Mouse (Mus musculus) neutrophil, adult 59 days (primary cell): ENCODE results near the gene Rabggtb. TPM values are rescaled to one million over a fixed set of nuclear protein-coding genes. Genes with fewer than 3 reads are reported as not detected.

Source experiments
- total RNA-seq, 2 experiments: library from RNA; stranded (reverse); gene quantifications; 1 replicate in 1 of 2; 2 replicates in 1 of 2; pipeline ENCODE4 v1.2.4; 2023

The Rabggtb gene
- 10 to 100 TPM; 25.1 to 27.2 TPM for total RNA-seq

DNA sequence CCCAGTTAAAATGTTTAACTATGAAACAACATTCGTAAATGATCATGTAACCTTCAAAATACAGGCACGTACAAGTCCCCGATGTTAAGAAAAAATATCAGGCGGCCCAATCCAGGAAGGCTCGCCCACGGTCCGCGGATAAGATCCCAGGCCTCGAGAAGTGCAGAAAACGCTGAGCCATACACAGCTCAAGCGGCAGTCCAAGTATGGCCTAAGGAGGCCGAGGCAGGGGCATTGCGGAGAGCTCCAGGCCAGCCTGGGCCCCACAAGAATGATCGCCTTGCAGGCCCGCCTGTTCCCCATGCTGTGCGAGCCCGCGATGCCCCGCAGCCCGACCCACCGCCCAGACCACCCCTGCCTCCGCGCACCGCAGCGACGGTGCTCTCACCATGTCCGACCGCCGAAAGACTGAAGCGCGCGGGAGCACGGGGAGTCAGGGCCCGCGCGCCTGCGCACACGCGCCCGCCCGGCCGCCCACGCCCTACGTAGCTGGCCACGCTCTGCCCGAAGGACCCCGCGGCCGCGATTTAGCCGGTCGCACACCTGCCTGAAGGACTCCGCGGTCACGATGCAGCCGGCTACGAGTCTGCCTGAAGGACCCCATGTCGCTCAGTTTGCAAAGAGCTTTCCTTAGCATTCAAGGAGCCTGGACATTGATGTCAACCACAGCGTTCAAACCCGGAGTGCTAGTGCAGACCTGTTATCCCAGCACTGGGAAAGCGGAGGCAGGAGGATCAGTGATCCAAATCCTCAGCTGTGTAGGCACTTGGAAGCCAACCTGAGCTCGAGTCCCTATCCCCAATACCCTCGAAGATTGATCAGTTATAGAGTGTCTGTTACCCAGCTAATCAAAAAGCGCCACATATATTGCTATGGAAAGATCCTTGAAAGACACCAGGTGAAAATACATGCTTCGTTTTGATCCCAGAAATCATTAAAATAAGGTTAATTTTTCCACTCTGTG, at the start of gene Rabggtb:
TSS of gene Rabggtb (minus strand) at position 464 of the 964 bp plus-strand sequence.

DNA sequence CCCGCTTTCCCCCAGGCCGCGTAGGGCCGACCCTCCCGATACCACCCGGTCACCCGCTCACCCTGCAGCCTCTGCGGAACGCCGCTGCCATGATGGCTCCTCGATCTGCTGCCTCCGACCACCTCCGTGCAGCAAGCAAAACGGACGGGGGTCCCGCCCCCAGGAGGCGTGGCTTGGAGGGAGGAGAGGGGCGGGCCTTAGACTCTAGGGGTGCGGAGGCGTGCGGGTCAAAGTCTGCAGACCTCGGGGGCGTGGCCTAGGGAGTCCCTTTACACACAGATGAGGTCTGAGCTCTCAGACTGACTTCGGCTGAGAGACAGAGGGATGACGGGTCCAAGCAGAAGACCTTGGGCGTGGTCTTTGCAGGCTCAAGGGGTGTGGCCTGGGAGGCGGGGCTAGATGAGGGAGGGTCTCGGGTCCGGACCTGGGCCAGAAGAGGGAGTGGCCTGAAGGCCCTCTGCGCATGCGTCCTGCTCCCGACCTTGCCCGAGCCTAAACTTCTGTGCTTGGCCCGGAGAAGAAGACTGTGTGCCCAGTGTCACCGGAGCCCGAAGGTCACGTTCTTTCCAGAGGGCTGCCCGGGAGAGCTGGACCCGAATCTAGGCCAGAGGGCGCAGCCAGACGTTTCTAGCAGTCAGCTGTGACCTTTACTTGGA, 31.7 kb upstream of the Rabggtb start, which contains the start of gene Acadm:
TSS of gene Acadm (minus strand) at position 298 of the 656 bp plus-strand sequence.

DNA sequence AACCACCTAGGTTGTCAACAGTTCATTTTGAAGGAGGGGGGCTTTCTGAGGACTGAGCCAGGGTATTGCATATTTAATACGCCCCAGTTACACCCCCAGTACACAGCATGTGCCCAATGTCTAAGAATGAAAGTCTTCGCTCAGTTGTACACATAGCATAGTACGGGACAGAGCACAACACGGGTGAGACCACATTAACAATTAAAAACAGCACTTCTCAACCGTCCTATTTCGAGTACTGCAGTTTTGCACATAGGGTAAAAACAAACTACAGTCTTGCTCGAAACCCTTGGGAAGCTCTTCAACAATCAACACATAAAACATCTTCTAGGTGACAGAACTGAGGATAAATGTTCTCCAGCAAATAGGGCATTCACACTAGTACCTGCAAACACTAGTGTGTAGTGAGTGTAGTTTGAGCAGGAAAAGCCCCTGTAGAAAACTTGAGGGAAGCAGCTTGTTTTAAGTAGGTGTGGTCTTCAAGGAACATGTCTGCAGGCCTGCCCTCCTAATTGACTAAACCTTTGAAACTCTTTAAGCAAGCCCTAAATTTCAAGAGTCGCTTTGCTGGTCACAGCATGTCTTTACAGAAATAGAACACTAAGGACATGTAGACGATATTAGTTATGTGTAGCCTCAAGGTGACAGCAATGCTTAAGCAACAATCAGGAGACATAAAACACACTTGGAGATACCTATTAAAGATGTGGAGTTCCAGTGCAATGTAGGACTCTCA, 6.5 kb downstream of the Rabggtb start, which contains the start of gene Msh4:
TSS of gene Msh4 (minus strand) at position 3 of the 736 bp plus-strand sequence.

Other genes with a start within 250 kb of the Rabggtb start
- gene St6galnac3, start 187.8 kb downstream of the Rabggtb start, total RNA-seq: 1 to 10 TPM in 1 of 2 experiments, under 1 TPM in 1; 0.77 to 2.9 TPM
- gene Asb17, start 68.8 kb downstream of the Rabggtb start, total RNA-seq: under 1 TPM in 1 of 2 experiments, not detected in 1; 0.40 TPM
- gene Msh4, start 6.9 kb downstream of the Rabggtb start, total RNA-seq: under 1 TPM; 0.24 to 0.40 TPM
- gene Acadm, start 31.6 kb upstream of the Rabggtb start, total RNA-seq: 10 to 100 TPM; 36.3 to 37.7 TPM
- not detected for gene Slc44a5, start 60.4 kb upstream of the Rabggtb start, total RNA-seq